Mouse (Mus musculus) ovary, postnatal 14 days (tissue): Measurements from ENCODE around the gene Olfr1107.

Experiments
- DNase-seq: peaks from one replicate; pipeline ENCODE4 v3.0.0; 2022; ENCODE audit warnings: low spot score

Olfr1107 gene

DNA sequence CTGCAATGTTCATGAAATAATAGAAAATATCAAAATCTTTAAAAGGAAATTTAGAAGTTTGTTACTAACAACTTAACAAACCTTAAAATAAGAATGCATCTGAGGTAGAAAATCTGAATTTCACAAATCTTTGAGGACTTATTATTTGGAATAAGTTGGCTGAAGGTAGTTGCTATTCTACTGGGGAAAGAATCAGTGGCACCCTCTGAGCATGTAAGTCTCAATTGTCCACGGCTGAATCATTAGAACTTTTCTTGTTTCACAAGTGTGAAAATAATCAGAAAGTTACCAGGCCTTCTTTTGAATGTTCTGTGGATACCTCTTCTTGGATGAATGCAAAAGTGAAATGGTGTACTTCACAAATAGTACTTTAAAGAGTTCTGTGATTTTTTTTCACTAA lies at the start of gene Olfr1107:
Olfr1107 (minus strand) TSS at position 101 of the 400 bp plus-strand sequence.
- no peak for DNase-seq

DNA sequence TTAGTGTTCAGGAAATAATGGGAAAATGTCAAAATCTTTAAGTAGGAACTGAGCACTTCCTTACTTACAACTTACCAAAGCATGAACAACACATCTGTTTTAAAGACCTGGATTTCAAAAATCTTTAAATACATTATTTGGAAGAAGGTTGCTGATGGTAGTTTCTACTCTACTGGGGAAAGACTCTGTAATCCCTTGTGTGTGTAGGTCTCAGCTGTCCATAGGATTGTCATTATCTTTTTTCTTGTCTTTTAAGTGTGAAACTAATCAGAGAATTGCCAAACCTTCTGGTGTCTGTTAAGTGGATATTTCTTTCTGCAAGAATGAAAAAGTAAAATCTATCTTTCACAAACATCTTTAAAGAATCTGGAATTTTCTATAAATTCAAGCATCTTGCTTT lies 38.9 kb upstream of the Olfr1107 start, which contains the start of gene Olfr259:
Olfr259 (minus strand) TSS at position 101 of the 400 bp plus-strand sequence.
- no peak for DNase-seq

- no peak for DNase-seq
Measured at GRCm38 (mm10) chr2:87095908-87096307, 20.3 kb upstream of the Olfr1107 start, which contains the start of gene Olfr1109. Gene Olfr1109 (minus strand): TSS chr2:87096008.

- DNase-seq, result no peak
Measured at GRCm38 (mm10) chr2:87052173-87052572, 23.4 kb downstream of the Olfr1107 start, which contains the start of gene Olfr1106. Gene Olfr1106 (minus strand): TSS chr2:87052273.

DNA sequence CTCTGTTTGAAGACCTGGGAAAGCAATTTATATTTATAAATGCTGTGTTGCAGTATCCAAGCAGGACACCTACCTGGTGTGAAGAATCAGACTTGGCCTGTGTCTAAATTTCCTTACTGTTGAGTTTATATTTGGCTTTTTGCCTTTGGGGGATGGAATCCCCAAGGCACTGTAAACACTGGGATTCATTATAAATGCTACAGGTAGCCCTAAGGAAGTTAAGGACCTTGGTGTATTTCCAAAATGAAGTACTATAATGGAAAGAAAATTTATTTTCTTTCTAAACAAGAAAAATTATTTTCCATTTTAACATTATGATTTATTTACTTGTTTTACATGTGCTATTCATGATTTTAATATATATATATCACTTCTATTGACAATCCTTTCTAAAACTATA lies 39.2 kb downstream of the Olfr1107 start, which contains the start of gene Olfr1105:
Olfr1105 (minus strand) TSS at position 101 of the 400 bp plus-strand sequence.
- no peak for DNase-seq

DNA sequence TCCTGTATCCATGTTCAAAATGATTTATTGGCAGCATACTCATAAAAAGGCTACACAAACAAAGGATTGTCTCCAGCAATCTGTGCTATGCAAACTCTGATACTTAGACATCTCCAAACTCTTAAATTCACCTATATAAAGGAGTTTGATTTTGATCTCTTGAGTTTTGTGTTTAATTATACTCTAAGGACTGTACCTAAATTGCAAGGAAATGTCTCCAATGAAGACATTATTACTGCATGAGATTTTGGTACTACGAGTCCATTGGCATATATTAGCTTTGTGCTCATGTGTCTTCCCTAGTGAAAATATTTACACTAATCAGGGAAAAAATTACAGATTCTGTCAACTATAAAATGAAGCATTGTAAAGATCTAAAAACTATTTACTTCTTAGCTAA lies 48.6 kb downstream of the Olfr1107 start, which contains the start of gene Olfr1104:
Olfr1104 (minus strand) TSS at position 101 of the 400 bp plus-strand sequence.
- DNase-seq, result no peak
